Mouse (Mus musculus): ENCODE measurements around the gene Sppl2b. TPM values are rescaled to one million over a fixed set of nuclear protein-coding genes. Genes with fewer than 3 reads are reported as not detected.

Gene Sppl2b
- total RNA-seq (2012; rRNA removed), result 38.6 and 52.0 TPM in 2 replicates
- polyA plus RNA-seq (2012; ENCODE audit: insufficient read depth in 1 of 2, insufficient read length in 2 of 2, low read depth in 1 of 2, low replicate concordance in 2 of 2, missing spikeins in 1 of 2), result 10 to 100 TPM in 1 of 2 experiments, not detected in 1; 65.9 TPM

DNA sequence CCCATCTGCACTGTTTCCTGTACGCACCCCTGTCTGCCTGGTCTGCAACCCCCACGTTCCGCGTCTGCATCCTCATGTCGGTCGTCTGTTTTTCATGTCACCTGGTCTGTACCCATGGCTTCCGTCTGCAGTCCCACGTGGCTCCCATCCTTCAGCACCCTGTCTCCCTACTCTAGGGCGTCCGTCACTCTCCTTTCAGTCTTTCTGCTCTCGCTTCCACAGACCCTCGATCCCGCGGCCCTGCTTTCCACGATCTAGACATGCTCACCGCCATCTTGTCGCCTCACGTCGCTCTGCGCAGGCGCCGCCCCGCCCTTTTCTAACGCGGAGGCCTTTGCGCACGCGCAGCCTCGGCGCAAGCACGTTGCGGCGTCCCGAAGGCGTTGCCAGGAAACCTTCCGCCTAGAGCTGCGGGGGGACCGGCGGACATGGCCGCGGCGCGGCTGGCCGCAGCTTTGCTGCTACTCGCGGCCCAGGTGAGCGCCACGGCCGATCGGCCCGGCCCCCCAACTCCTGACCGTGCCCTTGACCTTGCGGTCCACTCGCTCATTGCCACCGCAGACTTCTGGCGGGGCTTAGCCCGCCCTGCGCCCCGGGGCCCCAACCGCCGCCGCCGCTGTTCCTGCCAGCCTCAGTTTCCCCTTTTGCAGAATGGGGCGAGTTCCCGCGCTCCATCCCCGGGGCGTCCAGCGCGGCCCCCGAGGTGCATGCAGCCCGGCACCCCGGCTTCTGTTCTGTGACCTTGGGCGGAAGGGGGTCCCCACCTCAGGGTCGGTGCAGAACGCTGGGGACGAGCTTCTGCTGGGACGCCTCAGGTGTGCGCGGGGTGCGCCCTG is at the start of gene Sppl2b, which contains the start of gene Lsm7:
TSS of gene Sppl2b (plus strand) at position 363 of the 836 bp plus-strand sequence.
TSS of gene Lsm7 (minus strand) at position 297 of the 836 bp plus-strand sequence.
- TF ChIP-seq TCF12 (IDR thresholded peaks at IDR 0.05; ENCODE audit: low read depth, low read length) (peak; percentile 47; the same call in 1 of the 2 replicates), GATA1 (IDR thresholded peaks at IDR 0.05; ENCODE audit: low read depth, low read length) (no peak), MXI1 (IDR thresholded peaks at IDR 0.05; ENCODE audit: low read depth, low read length) (peak; percentile 97), EP300 (IDR thresholded peaks at IDR 0.05; ENCODE audit: low read depth in 1 of 2, low read length in 2 of 2) (0 out of 4 replicates have a peak, but pooled peaks of 1 of the 2 experiments have one; percentile 5), CHD2 (IDR thresholded peaks at IDR 0.05; ENCODE audit: low read length) (no peak), MAX (IDR thresholded peaks at IDR 0.05; ENCODE audit: low read length) (peak; percentile 86), KAT2A (conservative IDR thresholded peaks at IDR 0.05; ENCODE audit: low read depth, low read length) (no peak; the same call in 1 of the 2 replicates), ELF1 (IDR thresholded peaks at IDR 0.05; ENCODE audit: low read depth, low read length) (peak; percentile 51; the same call in 1 of the 2 replicates), ZMIZ1 (IDR thresholded peaks at IDR 0.05; ENCODE audit: low read depth, low read length) (peak; percentile 88), NRF1 (IDR thresholded peaks at IDR 0.05; ENCODE audit: insufficient read depth, low read depth, low read length, poor library complexity, severe bottlenecking) (peak; percentile 99), HCFC1 (IDR thresholded peaks at IDR 0.05; ENCODE audit: low read depth, low read length) (peak; percentile 90), SIN3A (IDR thresholded peaks at IDR 0.05; ENCODE audit: low read length) (peak; percentile 93), CHD1 (IDR thresholded peaks at IDR 0.05; ENCODE audit: low read depth, low read length) (peak; percentile 15; the same call in 1 of the 2 replicates), POLR2A (IDR thresholded peaks at IDR 0.05; ENCODE audit: control insufficient read depth in 1 of 2, insufficient read depth in 1 of 2, low read depth in 1 of 2, low read length in 2 of 2, poor library complexity in 1 of 2) (peak; percentile 86 to 91), MYC (IDR thresholded peaks at IDR 0.05; ENCODE audit: low read depth, low read length) (peak; percentile 95), CTCF (IDR thresholded peaks at IDR 0.05 in 2 of 3, conservative IDR thresholded peaks at IDR 0.05 in 1 of 3; ENCODE audit: control insufficient read depth in 1 of 3, insufficient read depth in 1 of 3, low read depth in 2 of 3, low read length in 3 of 3, poor library complexity in 1 of 3, severe bottlenecking in 1 of 3) (no peak), NELFE (IDR thresholded peaks at IDR 0.05; ENCODE audit: low read depth, low read length) (peak; percentile 95), TBP (IDR thresholded peaks at IDR 0.05; ENCODE audit: low read depth, low read length) (peak; percentile 67; the same call in 1 of the 2 replicates), POLR2AphosphoS5 (IDR thresholded peaks at IDR 0.05; ENCODE audit: borderline replicate concordance, low read depth, low read length) (no peak)
- peak; percentile 97 for DNase-seq (ENCODE audit: low read depth, low spot score)
- Histone ChIP-seq H3K79me2 (ENCODE audit: control insufficient read depth, insufficient read depth, low read length, poor library complexity) (peaks cover 64% of the 10 kb centered on the region), H3K4me1 (ENCODE audit: control insufficient read depth in 1 of 2, insufficient read depth in 2 of 2, low read length in 2 of 2) (peaks cover 19 to 43% of the 10 kb centered on the region in 2 experiments), H3K27me3 (ENCODE audit: control insufficient read depth in 1 of 2, insufficient read depth in 2 of 2, low read length in 2 of 2) (no peaks in the 10 kb centered on the region), H3K4me3 (ENCODE audit: control insufficient read depth in 1 of 2, insufficient read depth in 1 of 2, low read depth in 2 of 2, low read length in 2 of 2) (peak within 1 kb of the TSS; percentile 90 to 98), H3K36me3 (ENCODE audit: control insufficient read depth in 1 of 2, insufficient read depth in 2 of 2, low read length in 2 of 2) (peaks cover 2 to 31% of the 10 kb centered on the region in 2 experiments; a peak in 2 of 4 replicates), H3K27ac (ENCODE audit: control insufficient read depth, low read depth, low read length) (peak within 1 kb of the TSS; percentile 84), H3K9me3 (replicated peaks; ENCODE audit: insufficient read depth, low read length) (no peaks in the 10 kb centered on the region), H3K9ac (ENCODE audit: control insufficient read depth, low read depth, low read length, poor library complexity, severe bottlenecking) (peak within 1 kb of the TSS; percentile 98)

Measured in MEL (cell line).